Mouse (Mus musculus) left cerebral cortex, adult 11 months (tissue): ENCODE data around the gene Golga1.

ENCODE experiments used
- DNase-seq: peaks from one replicate; pipeline ENCODE4 v3.0.0; 2022; ENCODE audit warnings: low spot score

Gene Golga1

DNA sequence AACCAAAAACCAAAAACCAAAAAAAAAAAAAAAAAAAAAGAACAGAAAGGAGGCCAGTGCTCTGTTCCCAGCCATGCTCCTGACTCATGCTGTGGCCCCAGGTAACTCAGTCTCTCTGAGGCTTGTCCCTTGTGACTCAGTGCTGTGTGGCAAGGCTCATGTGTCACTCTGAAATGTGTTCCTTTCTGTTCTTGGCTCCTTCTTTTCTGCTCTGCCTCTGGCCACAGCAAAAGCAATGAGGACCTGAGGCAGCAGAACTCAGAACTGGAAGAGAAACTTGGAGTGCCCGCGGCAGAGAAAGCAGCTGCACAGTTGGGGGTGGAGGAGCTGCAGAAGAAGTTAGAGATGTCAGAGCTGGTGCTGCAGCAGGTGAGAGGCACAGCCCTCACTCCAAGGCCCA lies 91.2 kb downstream of the Golga1 start:
- no peak for DNase-seq

DNA sequence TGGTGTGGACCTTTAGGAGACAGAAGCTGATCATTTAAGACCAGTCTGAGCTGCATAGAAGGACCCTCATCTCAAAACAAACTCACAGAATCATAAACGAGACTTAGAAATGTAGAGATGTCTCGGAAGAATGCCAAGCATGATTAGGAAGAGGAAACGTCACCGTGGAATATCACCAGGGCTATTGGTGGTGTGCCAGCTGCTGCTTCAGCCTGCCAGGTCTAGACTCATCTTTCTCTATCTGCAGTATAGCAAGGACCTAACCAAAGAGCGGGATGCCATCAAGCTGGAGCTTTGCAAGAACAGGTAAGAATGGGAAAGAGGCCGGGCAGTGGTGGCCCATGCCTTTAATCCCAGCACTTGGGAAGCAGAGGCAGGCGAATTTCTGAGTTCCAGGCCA lies 91.6 kb downstream of the Golga1 start:
- no peak for DNase-seq

DNA sequence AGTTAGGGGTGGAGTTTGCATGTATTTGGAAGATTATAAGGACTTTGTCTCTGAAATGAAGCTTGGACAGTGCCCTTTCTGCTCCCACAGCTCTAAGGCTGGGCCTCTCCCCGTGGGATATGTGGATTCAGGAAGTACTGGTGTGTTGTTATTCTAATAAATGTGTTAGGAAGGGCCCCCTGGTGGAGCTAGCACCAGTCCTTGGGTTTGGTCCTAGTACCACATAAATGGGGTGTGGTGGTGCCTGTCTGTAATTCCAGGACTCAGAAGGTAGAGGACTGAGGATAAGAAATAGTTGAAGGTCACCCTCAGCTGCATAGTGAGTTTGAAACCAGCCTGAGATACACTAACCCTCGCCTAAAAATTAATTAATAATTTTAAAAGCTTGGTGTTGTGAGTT lies 92.1 kb downstream of the Golga1 start:
- DNase-seq, result no peak

DNA sequence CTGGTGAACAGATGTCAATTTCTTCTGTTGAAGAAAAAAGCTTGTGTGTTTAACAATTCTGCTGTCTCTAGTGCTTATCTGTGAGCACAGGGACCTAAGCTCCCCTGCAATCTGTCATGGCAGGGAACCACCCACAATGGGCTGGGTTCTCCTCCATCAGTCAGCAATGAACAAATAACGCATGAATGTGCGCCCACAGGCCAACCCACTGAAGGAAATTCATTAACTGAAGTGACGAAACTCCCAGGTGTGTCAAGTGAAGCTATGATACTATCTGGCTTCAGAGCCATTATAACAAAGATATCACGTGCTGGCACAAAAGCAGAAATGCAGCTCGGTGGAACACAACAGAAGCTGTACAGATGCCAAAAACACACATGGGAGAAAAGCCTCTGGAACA lies 95.3 kb downstream of the Golga1 start:
- no peak for DNase-seq

DNA sequence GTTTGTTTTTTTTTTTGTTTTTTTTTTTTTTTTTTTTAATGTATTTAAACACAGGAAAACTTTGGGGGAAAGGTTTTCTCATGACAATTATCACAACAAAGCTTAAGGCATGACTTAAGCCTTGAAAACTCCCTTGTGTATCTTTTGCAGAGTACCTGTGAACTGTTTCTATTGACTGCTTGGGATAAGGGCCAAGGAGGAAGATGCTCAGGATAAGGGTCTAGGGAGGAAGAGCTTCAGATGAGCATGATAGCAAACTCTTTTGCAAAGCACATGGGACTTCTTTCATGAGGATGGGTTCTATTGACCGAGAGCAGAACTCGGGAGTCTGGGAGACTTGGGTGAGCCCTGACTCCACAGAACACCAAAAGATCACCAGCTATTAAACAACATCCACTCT lies 95.7 kb downstream of the Golga1 start:
- DNase-seq, result no peak
